Mouse (Mus musculus) liver, embryonic 16.5 days (tissue): ENCODE measurements around the gene Dnm3. TPM values are rescaled to one million over a fixed set of nuclear protein-coding genes. Genes with fewer than 3 reads are reported as not detected.

Experiments
- ATAC-seq: fragments of 200-750 bp; cut with Nextera tagmentation; 2 replicates; pipeline ENCODE4 v1.8.0; 2017; ENCODE audit warnings: low read depth, mild to moderate bottlenecking, moderate number of reproducible peaks, moderate library complexity
- H3K27ac ChIP-seq: fragments of 300-500 bp; sonication (generic); 2 replicates; pipeline ENCODE4 v1.5.1; 2014; ENCODE audit warnings: mild to moderate bottlenecking, low read length
- H3K27me3 ChIP-seq: fragments of 300-500 bp; sonication (generic); 2 replicates; pipeline ENCODE4 v1.6.1; 2014; ENCODE audit warnings: low read depth, low read length, mixed read lengths; ENCODE audit not compliant: control insufficient read depth, insufficient read depth
- H3K36me3 ChIP-seq: fragments of 300-500 bp; sonication (generic); 2 replicates; pipeline ENCODE4 v1.6.1; 2014; ENCODE audit warnings: mild to moderate bottlenecking; ENCODE audit not compliant: control insufficient read depth, insufficient read depth
- H3K4me1 ChIP-seq: fragments of 300-500 bp; sonication (generic); 2 replicates; pipeline ENCODE4 v1.6.1; 2014; ENCODE audit warnings: low read depth, low read length, mixed read lengths; ENCODE audit not compliant: control insufficient read depth
- H3K4me2 ChIP-seq: fragments of 300-500 bp; sonication (generic); 2 replicates; pipeline ENCODE4 v1.6.1; 2014; ENCODE audit warnings: low read depth, low read length, mixed read lengths
- H3K4me3 ChIP-seq: fragments of 300-500 bp; sonication (generic); 2 replicates; pipeline ENCODE4 v1.5.1; 2014; ENCODE audit warnings: low read depth, mild to moderate bottlenecking, low read length
- H3K9ac ChIP-seq: fragments of 300-500 bp; sonication (generic); 2 replicates; pipeline ENCODE4 v1.6.1; 2014; ENCODE audit warnings: low read depth, low read length
- H3K9me3 ChIP-seq: fragments of 300-500 bp; sonication (generic); replicated peaks from 2 replicates; pipeline ENCODE4 v1.6.1; 2016; ENCODE audit warnings: low read length; ENCODE audit not compliant: control insufficient read depth
- whole genome bisulfite sequencing: fragments of 180-500 bp; shearing (Covaris S2); extraction: QIAGEN DNeasy Blood & Tissue Kit; methylation state at CpG from one replicate; pipeline ENCODE4 v1.1.7; 2014; ENCODE audit not compliant: insufficient replicate concordance; 5-methylcytosine and 5-hydroxymethylcytosine counted together
- polyA plus RNA-seq: library from polyadenylated mRNA; unstranded; fragments of >200 nt; fragmentation: Nextera tagmentation; extraction: Ambion mirVana; gene quantifications from 2 replicates; pipeline ENCODE4 v1.2.1, GENCODE M21; 2015

Dnm3 gene
- polyA plus RNA-seq, 1 experiment from 2014 or later, result 1.5 TPM

DNA sequence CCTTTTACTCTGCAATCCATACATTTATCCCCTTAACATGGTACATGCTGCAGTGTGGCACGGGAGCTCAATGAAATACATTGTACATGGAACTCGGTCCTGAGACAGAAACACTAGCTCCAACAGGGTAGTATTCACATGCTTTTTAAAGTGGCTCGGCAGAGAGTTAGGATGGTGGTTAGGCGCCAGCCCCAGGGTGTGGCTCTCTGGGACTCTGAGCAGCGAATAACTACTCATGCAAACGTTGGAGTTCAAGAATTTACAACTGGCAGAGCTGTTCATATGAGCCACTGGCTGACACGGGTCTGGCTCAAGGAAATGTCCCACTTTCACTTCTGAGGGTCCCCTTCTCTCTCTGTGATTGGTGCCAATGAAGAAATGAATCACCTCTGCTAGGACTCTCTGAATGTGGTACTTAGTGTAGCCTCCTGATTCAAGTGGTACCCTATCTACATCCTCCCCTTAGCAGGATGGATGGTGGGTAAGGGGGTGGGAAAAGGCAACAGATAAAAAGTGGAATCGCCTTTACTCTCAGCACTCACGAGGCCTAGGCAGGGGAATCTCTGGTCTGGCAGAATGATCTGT lies 438.7 kb downstream of the Dnm3 start:
- H3K27ac ChIP-seq, result no peak overlapping the region
- H3K4me3 ChIP-seq, result no peak overlapping the region
- no peaks in the 10 kb centered on the region for H3K36me3 ChIP-seq
- 32% methylated on average over 9 of the region's 9 CpGs for WGBS
- no peak overlapping the region for H3K9ac ChIP-seq
- H3K4me2 ChIP-seq, result no peak overlapping the region
- no peak for ATAC-seq
- H3K4me1 ChIP-seq, result no peaks in the 10 kb centered on the region; the same call in 1 of the 2 replicates
- no peaks in the 10 kb centered on the region for H3K9me3 ChIP-seq
- no peaks in the 10 kb centered on the region for H3K27me3 ChIP-seq

DNA sequence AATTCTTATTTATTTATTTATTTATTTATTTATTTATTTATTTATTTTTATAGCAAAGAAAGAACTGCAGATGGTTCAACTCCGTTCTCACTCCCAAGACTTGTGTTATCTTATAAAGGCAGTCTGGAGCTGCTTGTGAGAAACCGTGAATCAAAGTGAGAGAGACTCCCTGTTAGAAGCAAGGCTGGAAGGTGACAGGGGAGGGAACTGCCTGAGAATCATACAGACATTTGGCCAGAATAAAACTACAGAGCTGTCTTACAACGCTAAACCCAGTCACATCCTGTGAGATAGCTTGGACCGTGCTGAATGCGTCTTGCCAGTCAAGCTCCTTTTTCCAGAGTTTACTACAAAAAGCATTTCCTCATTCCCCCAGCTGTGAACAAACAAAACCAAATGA lies 439.4 kb downstream of the Dnm3 start:
- Histone ChIP-seq H3K27ac (no peak overlapping the region), H3K4me3 (no peak overlapping the region), H3K4me2 (no peak overlapping the region), H3K27me3 (no peaks in the 10 kb centered on the region), H3K36me3 (no peaks in the 10 kb centered on the region), H3K9ac (no peak overlapping the region), H3K9me3 (no peaks in the 10 kb centered on the region), H3K4me1 (no peaks in the 10 kb centered on the region; the same call in 1 of the 2 replicates)
- no peak for ATAC-seq
- WGBS, result 23% methylated on average over 5 of the region's 5 CpGs

DNA sequence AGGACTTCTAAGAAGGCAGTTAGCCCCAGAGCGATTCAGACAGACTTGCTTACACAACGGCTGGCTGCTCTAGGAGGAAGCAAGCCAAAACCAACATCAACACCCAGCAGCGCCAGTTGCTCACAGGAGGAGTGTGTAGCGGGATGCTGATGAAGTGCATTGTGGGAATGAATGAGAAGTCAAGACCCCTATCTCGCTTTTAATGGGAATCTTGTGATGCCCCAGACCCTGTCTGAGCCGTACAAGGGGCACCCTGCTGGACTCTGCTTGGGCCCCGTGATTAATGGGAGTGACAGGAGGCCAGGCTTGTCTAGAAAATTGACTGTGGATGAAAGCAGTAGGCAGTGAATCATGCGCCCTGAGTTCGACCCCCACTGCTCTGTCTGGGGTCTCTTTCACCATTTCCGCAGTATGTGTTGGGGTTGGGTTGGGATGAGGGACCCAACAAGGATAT lies 439.8 kb downstream of the Dnm3 start:
- H3K27me3 ChIP-seq, result no peaks in the 10 kb centered on the region
- no peak overlapping the region for H3K9ac ChIP-seq
- no peak overlapping the region for H3K4me2 ChIP-seq
- no peak overlapping the region for H3K27ac ChIP-seq
- 57% methylated on average over 10 of the region's 10 CpGs for WGBS
- no peaks in the 10 kb centered on the region; the same call in 1 of the 2 replicates for H3K4me1 ChIP-seq
- H3K4me3 ChIP-seq, result no peak overlapping the region
- H3K36me3 ChIP-seq, result no peaks in the 10 kb centered on the region
- no peak for ATAC-seq
- no peaks in the 10 kb centered on the region for H3K9me3 ChIP-seq

DNA sequence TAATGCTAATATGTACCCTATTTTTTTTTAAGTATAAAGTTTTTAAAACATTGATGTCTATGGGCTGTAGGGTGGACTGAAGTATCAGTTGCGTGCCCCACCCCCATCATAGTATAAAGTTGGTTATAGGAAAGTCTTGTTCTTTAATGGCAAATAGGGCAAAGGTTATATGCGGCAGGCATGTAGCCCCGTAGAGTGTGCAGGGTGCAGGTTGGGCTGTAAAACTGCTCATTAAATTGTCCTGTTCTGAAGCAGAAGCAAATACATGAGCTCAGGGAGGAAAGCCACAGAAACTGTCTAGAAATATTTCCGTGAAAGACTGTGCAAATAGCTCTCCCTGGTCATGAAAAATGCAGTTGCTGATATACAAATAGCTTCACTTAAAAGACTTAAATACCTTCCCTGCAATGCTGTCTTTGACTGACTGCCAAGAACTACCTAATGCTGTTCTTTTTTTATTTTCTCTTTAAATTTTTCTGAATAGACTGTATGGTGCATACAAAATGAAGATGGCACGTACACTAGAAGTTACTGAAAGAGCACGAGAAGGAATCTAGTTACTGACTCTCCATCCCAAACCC lies 440.6 kb downstream of the Dnm3 start:
- Histone ChIP-seq H3K9me3 (no peaks in the 10 kb centered on the region), H3K4me3 (no peak overlapping the region), H3K27ac (no peak overlapping the region), H3K36me3 (no peaks in the 10 kb centered on the region), H3K9ac (no peak overlapping the region), H3K4me2 (no peak overlapping the region), H3K4me1 (no peaks in the 10 kb centered on the region; the same call in 1 of the 2 replicates), H3K27me3 (no peaks in the 10 kb centered on the region)
- no peak for ATAC-seq
- WGBS, result 55% methylated on average over 6 of the region's 6 CpGs

DNA sequence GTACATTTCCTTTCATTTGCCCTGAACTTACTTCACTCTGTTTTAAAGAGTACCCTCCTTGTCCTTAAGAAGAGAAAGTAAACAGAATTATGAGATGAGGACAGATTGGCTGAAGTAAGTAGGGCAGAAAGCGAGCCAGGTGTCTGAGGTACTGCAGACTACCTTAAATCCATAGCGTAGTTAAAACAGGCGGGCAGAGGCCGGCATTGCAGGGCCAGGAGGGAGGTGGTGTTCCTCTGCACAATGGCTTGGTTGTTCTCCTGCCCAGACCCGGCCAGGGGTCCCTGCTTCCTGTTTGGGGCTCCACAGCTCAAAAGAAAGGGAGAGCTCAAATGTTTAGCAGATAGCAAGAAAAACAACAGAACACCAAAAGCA lies 441.4 kb downstream of the Dnm3 start:
- Histone ChIP-seq H3K36me3 (no peaks in the 10 kb centered on the region), H3K9me3 (no peaks in the 10 kb centered on the region), H3K9ac (no peak overlapping the region), H3K4me2 (no peak overlapping the region), H3K4me1 (no peaks in the 10 kb centered on the region; the same call in 1 of the 2 replicates), H3K27ac (no peak overlapping the region; the same call in 1 of the 2 replicates), H3K4me3 (no peak overlapping the region), H3K27me3 (no peaks in the 10 kb centered on the region)
- no peak for ATAC-seq
- 24% methylated on average over 5 of the region's 5 CpGs for WGBS

DNA sequence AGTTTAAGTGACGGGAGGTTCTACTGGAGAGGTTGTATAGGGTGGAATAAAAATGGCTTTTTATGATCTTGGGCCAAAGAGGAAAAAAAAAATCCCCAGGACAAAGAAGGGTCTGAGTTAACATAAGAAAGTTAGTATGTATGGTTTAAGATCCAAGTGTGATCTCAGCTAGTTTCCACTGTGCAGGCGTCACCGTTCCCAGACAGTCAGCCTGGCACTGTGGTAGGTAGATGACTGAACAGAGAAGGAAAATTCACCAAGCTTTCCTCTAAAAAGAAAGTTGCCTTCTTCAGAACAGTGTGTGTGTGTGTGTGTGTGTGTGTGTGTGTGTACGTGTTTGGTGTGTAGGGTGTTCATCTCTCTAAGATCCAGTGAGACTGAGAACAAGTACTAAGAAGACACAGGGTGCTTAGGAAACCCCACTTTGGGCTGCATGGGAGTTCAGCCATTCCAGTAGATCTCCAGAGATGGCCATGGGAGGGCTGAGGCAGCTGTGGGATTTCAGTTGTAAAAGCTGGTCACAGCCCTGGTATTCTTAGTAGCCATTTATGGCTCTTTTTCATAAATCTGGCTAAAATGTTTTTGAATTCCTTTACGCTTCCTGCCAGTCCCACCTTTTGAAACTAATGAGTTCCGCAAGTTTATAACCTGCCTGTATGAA lies 441.9 kb downstream of the Dnm3 start:
- no peaks in the 10 kb centered on the region; the same call in 1 of the 2 replicates for H3K4me1 ChIP-seq
- H3K4me2 ChIP-seq, result no peak overlapping the region
- H3K36me3 ChIP-seq, result no peaks in the 10 kb centered on the region
- no peaks in the 10 kb centered on the region for H3K27me3 ChIP-seq
- no peaks in the 10 kb centered on the region for H3K9me3 ChIP-seq
- H3K4me3 ChIP-seq, result no peak overlapping the region
- no peak overlapping the region for H3K27ac ChIP-seq
- no peak overlapping the region for H3K9ac ChIP-seq
- ATAC-seq, result no peak
- 73% methylated on average over 6 of the region's 6 CpGs for WGBS

DNA sequence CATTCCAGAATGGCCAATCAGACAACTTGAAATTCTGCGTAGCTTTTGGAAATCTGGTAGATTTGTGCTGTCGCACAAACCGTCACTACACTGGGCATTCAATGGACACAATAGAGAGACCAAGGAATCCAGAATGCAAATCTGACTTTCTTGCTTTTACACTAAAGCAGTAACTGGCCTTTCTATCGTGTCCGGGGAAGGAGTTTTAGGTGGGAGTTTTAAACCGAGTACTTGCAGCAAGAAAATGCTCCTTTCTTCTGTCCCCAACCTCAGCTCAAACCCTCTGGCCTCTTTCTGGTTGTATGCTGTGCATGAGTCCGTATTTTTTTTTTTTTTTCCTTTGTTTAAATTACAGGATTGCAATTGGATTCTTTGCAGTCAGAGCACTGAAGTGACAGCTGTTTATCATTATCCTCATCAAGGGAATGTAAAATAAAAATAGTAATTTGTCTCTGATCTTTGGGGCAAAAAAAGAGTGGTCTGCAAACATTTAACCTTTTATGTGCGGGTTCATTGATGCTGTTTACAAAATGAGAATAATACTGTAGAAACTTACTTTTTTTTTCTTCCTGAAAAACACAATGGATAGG lies 454.1 kb downstream of the Dnm3 start:
- Histone ChIP-seq H3K9ac (no peak overlapping the region), H3K9me3 (no peaks in the 10 kb centered on the region), H3K4me2 (no peak overlapping the region), H3K27ac (no peak overlapping the region), H3K27me3 (no peaks in the 10 kb centered on the region), H3K4me1 (no peaks in the 10 kb centered on the region), H3K4me3 (no peak overlapping the region), H3K36me3 (no peaks in the 10 kb centered on the region)
- WGBS, result 61% methylated on average over 8 of the region's 8 CpGs
- ATAC-seq, result no peak

DNA sequence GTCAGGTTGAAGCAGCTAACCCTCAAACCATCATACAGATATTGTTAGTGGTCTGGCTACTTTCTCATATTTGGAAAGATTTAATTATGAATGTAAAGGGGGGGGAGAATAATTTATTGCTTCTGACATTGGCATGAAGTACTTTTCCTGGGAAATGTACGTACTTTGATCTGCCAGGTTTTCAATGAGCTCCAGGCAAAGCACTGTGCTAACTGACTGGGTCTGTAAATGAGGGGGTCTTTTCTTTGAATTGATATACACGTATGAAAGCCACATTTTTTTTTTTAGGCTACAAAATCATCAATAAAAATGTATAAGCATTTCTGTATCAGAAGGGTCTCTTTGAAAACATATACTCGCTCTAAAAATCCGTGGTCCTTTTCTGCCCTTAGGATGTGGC lies 457.1 kb downstream of the Dnm3 start:
- no peak overlapping the region for H3K27ac ChIP-seq
- WGBS, result 58% methylated on average over 4 of the region's 4 CpGs

DNA sequence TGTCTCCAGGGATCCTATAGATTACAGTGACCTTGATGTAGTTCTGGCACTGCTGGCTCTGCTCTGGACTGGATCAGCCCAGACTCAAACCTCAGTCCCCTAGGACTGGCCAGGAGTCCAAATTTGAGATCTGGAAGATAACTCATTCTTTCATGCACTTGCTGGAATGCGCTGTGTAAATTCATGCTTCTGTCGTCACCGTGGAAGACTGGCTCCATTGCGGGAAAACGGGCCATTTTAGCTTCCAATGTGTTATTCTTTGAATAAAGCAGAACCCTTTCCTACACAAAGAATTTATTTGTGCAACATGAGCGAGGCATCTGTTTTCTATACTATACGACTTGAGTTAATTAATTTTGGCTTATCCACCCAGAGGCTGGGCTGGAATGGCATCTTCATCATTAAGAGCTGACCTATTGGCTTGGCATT lies 457.5 kb downstream of the Dnm3 start:
- H3K9me3 ChIP-seq, result no peaks in the 10 kb centered on the region
- no peak for ATAC-seq
- 72% methylated on average over 7 of the region's 7 CpGs for WGBS
- no peaks in the 10 kb centered on the region for H3K36me3 ChIP-seq
- no peak overlapping the region for H3K27ac ChIP-seq
- H3K9ac ChIP-seq, result no peak overlapping the region
- no peak overlapping the region for H3K4me3 ChIP-seq
- no peak overlapping the region for H3K4me2 ChIP-seq
- no peaks in the 10 kb centered on the region for H3K27me3 ChIP-seq
- H3K4me1 ChIP-seq, result no peaks in the 10 kb centered on the region

More for the DNA sequence above, 457.1 kb downstream of the Dnm3 start:
- H3K9ac ChIP-seq, result no peak overlapping the region
- no peak for ATAC-seq
- no peak overlapping the region for H3K4me2 ChIP-seq
- H3K27me3 ChIP-seq, result no peaks in the 10 kb centered on the region
- H3K4me1 ChIP-seq, result no peaks in the 10 kb centered on the region
- no peaks in the 10 kb centered on the region for H3K9me3 ChIP-seq
- H3K4me3 ChIP-seq, result no peak overlapping the region
- no peaks in the 10 kb centered on the region for H3K36me3 ChIP-seq
